Comparison of ENCODE assay signal across 20 mouse cellular contexts in the genomic region with DNA sequence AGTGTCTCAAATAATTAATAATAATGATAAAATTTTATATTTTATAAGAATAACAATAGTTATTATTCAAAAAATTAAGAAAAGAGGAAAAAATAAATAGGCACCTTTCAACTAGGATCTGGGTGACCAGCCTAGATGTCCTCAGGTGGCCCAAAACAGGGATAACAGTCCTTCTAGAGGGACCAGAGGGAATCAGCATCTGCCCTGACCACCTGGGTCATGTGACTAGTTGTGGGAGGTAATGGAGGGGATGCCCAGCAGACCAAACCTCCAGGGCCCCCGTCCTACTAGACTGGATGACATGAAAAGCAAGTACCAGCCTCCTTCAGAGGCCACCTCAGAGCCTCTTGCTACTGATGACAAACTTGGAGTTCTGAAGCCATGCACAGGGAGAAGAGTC.
"Had no signal": no experiment of that assay in that cellular context is flagged by ENCODE, and none has a peak within 500 bp of the region (broad histone marks: within the 10 kb centered on the region; RNA-seq: fewer than 3 reads in every experiment).

No protein-coding gene starts in this region.

- H3K36me3 ChIP-seq: intestine, embryonic 15.5 days; midbrain, embryonic 13.5 days; stomach, embryonic 15.5 days had no signal

- ATAC-seq: intestine, embryonic 15.5 days; liver, postnatal 0 days; lung, postnatal 0 days; midbrain, embryonic 13.5 days had no signal

- H3K27ac ChIP-seq: intestine, embryonic 15.5 days; kidney, embryonic 15.5 days; left cerebral cortex, adult 2 months; liver, embryonic 14.5 days; macrophage; midbrain, embryonic 13.5 days; stomach, embryonic 15.5 days had no signal

- H3K4me3 ChIP-seq: intestine, embryonic 15.5 days; kidney, embryonic 15.5 days; left cerebral cortex, adult 2 months; midbrain, embryonic 13.5 days; stomach, embryonic 15.5 days had no signal

- H3K9me3 ChIP-seq: intestine, embryonic 15.5 days; kidney, embryonic 15.5 days; midbrain, embryonic 13.5 days; stomach, embryonic 15.5 days had no signal

- H3K27me3 ChIP-seq: intestine, embryonic 15.5 days; midbrain, embryonic 13.5 days; stomach, embryonic 15.5 days had no signal

- DNase-seq: kidney, adult 11 months; kidney, adult 8-10 months; kidney, postnatal 10 days; kidney, postnatal 36 days; layer of hippocampus, postnatal 36 days; liver, postnatal 0 days; lung, embryonic 14.5 days; retina, postnatal 1 day; right cerebral cortex, postnatal 25 days; spleen, adult 18-20 months; thymus, postnatal 36 days had no signal

- H3K9ac ChIP-seq: intestine, embryonic 15.5 days; kidney, embryonic 15.5 days; liver, embryonic 14.5 days; liver, postnatal 0 days; lung, embryonic 14.5 days; midbrain, embryonic 13.5 days; stomach, embryonic 15.5 days had no signal

- H3K4me1 ChIP-seq: intestine, embryonic 15.5 days; kidney, embryonic 15.5 days; midbrain, embryonic 13.5 days; stomach, embryonic 15.5 days had no signal

- H3K4me2 ChIP-seq: intestine, embryonic 15.5 days; kidney, embryonic 15.5 days; liver, embryonic 11.5 days; lung, embryonic 14.5 days; midbrain, embryonic 13.5 days; stomach, embryonic 15.5 days had no signal
